Comparison of ENCODE assay signal across 8 mouse cellular contexts in genomic region chr1:91239112-91239511, GRCm38 (mm10). TPM values are rescaled to one million over a fixed set of nuclear protein-coding genes. Genes with fewer than 3 reads are reported as not detected.
DNase-seq lines count a peak whose midpoint lies in the region; ATAC-seq and TF ChIP-seq lines count a peak whose summit lies in the region.

No protein-coding gene starts in this region.

- no peaks in the 10 kb centered on the region for H3K4me1 ChIP-seq in hindbrain, embryonic 11.5 days (replicated peaks; ENCODE audit: control insufficient read depth, insufficient read depth, low read length)
- H3K4me1 ChIP-seq in hindbrain, embryonic 12.5 days, result no peaks in the 10 kb centered on the region
- H3K4me1 ChIP-seq in E14TG2a.4 (replicated peaks; ENCODE audit: low read depth, low read length), result no peaks in the 10 kb centered on the region
- H3K4me1 ChIP-seq in heart, embryonic 11.5 days (ENCODE audit: control insufficient read depth, insufficient read depth, low read length), result no peaks in the 10 kb centered on the region
- no peaks in the 10 kb centered on the region for H3K4me1 ChIP-seq in midbrain, postnatal 0 days (ENCODE audit: insufficient read depth, low read length)

- no peak overlapping the region for H3K4me3 ChIP-seq in hindbrain, embryonic 11.5 days (ENCODE audit: low read depth, low read length)
- H3K4me3 ChIP-seq in hindbrain, embryonic 12.5 days, result no peak overlapping the region
- H3K4me3 ChIP-seq in E14TG2a.4 (replicated peaks; ENCODE audit: low read length), result no peak overlapping the region
- no peak overlapping the region for H3K4me3 ChIP-seq in heart, embryonic 11.5 days (ENCODE audit: low read depth, low read length)
- no peak overlapping the region for H3K4me3 ChIP-seq in midbrain, postnatal 0 days (ENCODE audit: low read depth, low read length)

- no peak overlapping the region for H3K4me2 ChIP-seq in hindbrain, embryonic 11.5 days (replicated peaks; ENCODE audit: low read depth, low read length)
- H3K4me2 ChIP-seq in hindbrain, embryonic 12.5 days (replicated peaks), result no peak overlapping the region
- H3K4me2 ChIP-seq in heart, embryonic 11.5 days, result no peak overlapping the region
- no peak overlapping the region for H3K4me2 ChIP-seq in midbrain, postnatal 0 days (ENCODE audit: low read depth, low read length, poor library complexity, severe bottlenecking)

- peak; percentile 45 for DNase-seq in hindbrain, embryonic 11.5 days (ENCODE audit: low spot score)
- DNase-seq in left cerebral cortex, postnatal 36 days (ENCODE audit: low spot score in 2 of 2), result peak; percentile 30 to 39
- DNase-seq in midbrain, postnatal 0 days (ENCODE audit: low spot score), result peak; percentile 40
- peak; percentile 80 for DNase-seq in testis, postnatal 10 days (ENCODE audit: low spot score)

- no peak for ATAC-seq in hindbrain, embryonic 11.5 days (ENCODE audit: low FRiP score)
- ATAC-seq in hindbrain, embryonic 12.5 days (ENCODE audit: low FRiP score), result no peak
- peak; percentile 89 for ATAC-seq in common myeloid progenitor, adult 5-6 weeks (replicated peaks; ENCODE audit: low read depth, poor library complexity, severe bottlenecking)
- ATAC-seq in heart, embryonic 11.5 days (replicated peaks; ENCODE audit: insufficient number of reproducible peaks, low FRiP score, low TSS enrichment), result 0 out of 2 replicates have a peak, but pooled peaks have one; percentile 14
- no peak for ATAC-seq in midbrain, postnatal 0 days (ENCODE audit: low FRiP score)

- H3K9me3 ChIP-seq in hindbrain, embryonic 11.5 days (ENCODE audit: control insufficient read depth, low read length), result no peaks in the 10 kb centered on the region
- H3K9me3 ChIP-seq in hindbrain, embryonic 12.5 days (replicated peaks), result no peaks in the 10 kb centered on the region
- H3K9me3 ChIP-seq in E14TG2a.4 (ENCODE audit: low read length), result no peaks in the 10 kb centered on the region
- H3K9me3 ChIP-seq in heart, embryonic 11.5 days (replicated peaks; ENCODE audit: control insufficient read depth, low read length), result no peaks in the 10 kb centered on the region
- H3K9me3 ChIP-seq in midbrain, postnatal 0 days (ENCODE audit: low read length), result no peaks in the 10 kb centered on the region

- intact Hi-C loops in left cerebral cortex, postnatal 36 days (cut with DNase I), result loop anchor here (1.0 kb wide), 1 partner anchor 60 kb away; the partner anchor contains the start of gene Ramp1

- 21% methylated on average over 5 of the region's 5 CpGs for WGBS in hindbrain, embryonic 11.5 days
- 25% methylated on average over 5 of the region's 5 CpGs for WGBS in hindbrain, embryonic 12.5 days
- 18% methylated on average over 5 of the region's 5 CpGs for WGBS in heart, embryonic 11.5 days (ENCODE audit: insufficient replicate concordance)
- 23% methylated on average over 5 of the region's 5 CpGs for WGBS in midbrain, postnatal 0 days

- no peaks in the 10 kb centered on the region for H3K36me3 ChIP-seq in hindbrain, embryonic 11.5 days (ENCODE audit: control insufficient read depth, insufficient read depth, low read length)
- H3K36me3 ChIP-seq in hindbrain, embryonic 12.5 days, result no peaks in the 10 kb centered on the region
- no peaks in the 10 kb centered on the region for H3K36me3 ChIP-seq in E14TG2a.4 (ENCODE audit: insufficient read depth, low read length)
- no peaks in the 10 kb centered on the region for H3K36me3 ChIP-seq in heart, embryonic 11.5 days (ENCODE audit: control insufficient read depth, insufficient read depth, low read length)
- H3K36me3 ChIP-seq in midbrain, postnatal 0 days (ENCODE audit: insufficient read depth, low read length), result no peaks in the 10 kb centered on the region

- 0 out of 2 replicates have a peak, but pooled peaks have one; percentile 22 for TF ChIP-seq CTCF in E14TG2a.4 (conservative IDR thresholded peaks at IDR 0.05; ENCODE audit: low read length)
- TF ChIP-seq CTCF in midbrain, postnatal 0 days (IDR thresholded peaks at IDR 0.05), result peak; percentile 74

- no peaks in the 10 kb centered on the region for H3K27me3 ChIP-seq in hindbrain, embryonic 11.5 days (ENCODE audit: control insufficient read depth, insufficient read depth, low read length)
- no peaks in the 10 kb centered on the region for H3K27me3 ChIP-seq in hindbrain, embryonic 12.5 days
- peaks cover 5% of the 10 kb centered on the region; the same call in 1 of the 2 replicates for H3K27me3 ChIP-seq in E14TG2a.4 (ENCODE audit: insufficient read depth, low read length)
- H3K27me3 ChIP-seq in heart, embryonic 11.5 days (ENCODE audit: control insufficient read depth, insufficient read depth, low read length), result no peaks in the 10 kb centered on the region
- H3K27me3 ChIP-seq in midbrain, postnatal 0 days (ENCODE audit: insufficient read depth, low read length), result no peaks in the 10 kb centered on the region

- no peak overlapping the region for H3K9ac ChIP-seq in hindbrain, embryonic 11.5 days (ENCODE audit: low read depth, low read length)
- no peak overlapping the region for H3K9ac ChIP-seq in hindbrain, embryonic 12.5 days
- H3K9ac ChIP-seq in heart, embryonic 11.5 days (ENCODE audit: low read depth, low read length), result no peak overlapping the region
- no peak overlapping the region for H3K9ac ChIP-seq in midbrain, postnatal 0 days (replicated peaks; ENCODE audit: low read length, poor library complexity, severe bottlenecking)

- H3K27ac ChIP-seq in hindbrain, embryonic 11.5 days (ENCODE audit: low read depth, low read length), result no peak overlapping the region
- no peak overlapping the region for H3K27ac ChIP-seq in hindbrain, embryonic 12.5 days
- H3K27ac ChIP-seq in heart, embryonic 11.5 days (ENCODE audit: low read depth, low read length), result no peak overlapping the region
- no peak overlapping the region for H3K27ac ChIP-seq in midbrain, postnatal 0 days (ENCODE audit: low read depth, low read length)

RNA-seq across cellular contexts. Expression of gene Ube2f, which starts 11.0 kb away (rescaled TPM):
- 88.9 and 95.2 TPM in 2 replicates for polyA plus RNA-seq in hindbrain, embryonic 11.5 days (2014; fragmentation: Nextera tagmentation; extraction: Ambion mirVana)
- 67.5 and 71.8 TPM in 2 replicates for polyA plus RNA-seq in hindbrain, embryonic 12.5 days (2016; fragmentation: Nextera tagmentation; extraction: Ambion mirVana)
- 35.2 and 44.8 TPM in 2 replicates for total RNA-seq in common myeloid progenitor, adult 5-6 weeks (2017)
- 71.6 and 75.7 TPM in 2 replicates for polyA plus RNA-seq in heart, embryonic 11.5 days (2014; fragmentation: Nextera tagmentation; extraction: Ambion mirVana)
- total RNA-seq in left cerebral cortex, postnatal 36 days (2021), result 10 to 100 TPM; 51.2 to 57.2 TPM
- total RNA-seq in midbrain, postnatal 0 days (2014; rRNA removed), result 34.3 and 42.5 TPM in 2 replicates
- polyA plus RNA-seq in midbrain, postnatal 0 days (2015; fragmentation: Nextera tagmentation; extraction: Ambion mirVana), result 41.2 and 44.8 TPM in 2 replicates

RNA-seq across cellular contexts. Expression of gene Scly, which starts 59.0 kb away (rescaled TPM):
- 12.0 and 13.8 TPM in 2 replicates for polyA plus RNA-seq in hindbrain, embryonic 11.5 days (2014; fragmentation: Nextera tagmentation; extraction: Ambion mirVana)
- polyA plus RNA-seq in hindbrain, embryonic 12.5 days (2016; fragmentation: Nextera tagmentation; extraction: Ambion mirVana), result 13.1 and 14.0 TPM in 2 replicates
- 19.9 and 23.2 TPM in 2 replicates for total RNA-seq in common myeloid progenitor, adult 5-6 weeks (2017)
- 12.6 and 18.2 TPM in 2 replicates for polyA plus RNA-seq in heart, embryonic 11.5 days (2014; fragmentation: Nextera tagmentation; extraction: Ambion mirVana)
- 10 to 100 TPM; 20.6 to 23.1 TPM for total RNA-seq in left cerebral cortex, postnatal 36 days (2021)
- 10.6 and 11.3 TPM in 2 replicates for total RNA-seq in midbrain, postnatal 0 days (2014; rRNA removed)
- 10.3 and 10.7 TPM in 2 replicates for polyA plus RNA-seq in midbrain, postnatal 0 days (2015; fragmentation: Nextera tagmentation; extraction: Ambion mirVana)

RNA-seq across cellular contexts. Expression of gene Ramp1, which starts 59.5 kb away (rescaled TPM):
- 0.29 and 0.35 TPM in 2 replicates for polyA plus RNA-seq in hindbrain, embryonic 11.5 days (2014; fragmentation: Nextera tagmentation; extraction: Ambion mirVana)
- polyA plus RNA-seq in hindbrain, embryonic 12.5 days (2016; fragmentation: Nextera tagmentation; extraction: Ambion mirVana), result 0.91 and 1.1 TPM in 2 replicates
- total RNA-seq in common myeloid progenitor, adult 5-6 weeks (2017), result 89.1 and 108 TPM in 2 replicates
- 23.5 and 28.2 TPM in 2 replicates for polyA plus RNA-seq in heart, embryonic 11.5 days (2014; fragmentation: Nextera tagmentation; extraction: Ambion mirVana)
- total RNA-seq in left cerebral cortex, postnatal 36 days (2021), result 10 to 100 TPM; 52.8 to 56.4 TPM
- 16.1 and 22.4 TPM in 2 replicates for total RNA-seq in midbrain, postnatal 0 days (2014; rRNA removed)
- polyA plus RNA-seq in midbrain, postnatal 0 days (2015; fragmentation: Nextera tagmentation; extraction: Ambion mirVana), result 29.4 and 29.8 TPM in 2 replicates

Comparison
In these comparisons a context has a peak if more than half of its experiments do, and no peak if none do; other contexts are left out.
1. ATAC-seq: peak in common myeloid progenitor, adult 5-6 weeks (single experiment) and heart, embryonic 11.5 days (single experiment); none in hindbrain, embryonic 11.5 days (single experiment), hindbrain, embryonic 12.5 days (single experiment) and midbrain, postnatal 0 days (single experiment).
2. RNA of gene Ramp1, which starts 59.5 kb away (polyA plus RNA-seq): 29.4 to 29.8 TPM in midbrain, postnatal 0 days and 23.5 to 28.2 TPM in heart, embryonic 11.5 days; 0.91 to 1.1 TPM in hindbrain, embryonic 12.5 days and 0.29 to 0.35 TPM in hindbrain, embryonic 11.5 days; every median in the first group is over 10 times any median in the second.
3. Peak in every context shown above with its lines, with median percentiles within 50 percentile points of each other: DNase-seq.